ENCODE assay signal across 14 mouse cellular contexts in genomic region chr19:16959051-16959450, GRCm38 (mm10). TPM values are rescaled to one million over a fixed set of nuclear protein-coding genes. Genes with fewer than 3 reads are reported as not detected.
"Had no signal": no experiment of that assay in that cellular context is flagged by ENCODE, and none has a peak within 500 bp of the region (broad histone marks: within the 10 kb centered on the region; RNA-seq: fewer than 3 reads in every experiment).

No protein-coding gene starts in this region.

- DNase-seq: kidney, postnatal 36 days; layer of hippocampus, postnatal 36 days; liver, embryonic 13.5 days; lung, adult 2 months; lung, postnatal 14 days; lung, postnatal 4 days; midbrain, embryonic 14.5 days; right cerebral cortex, adult 18-20 months; right cerebral cortex, postnatal 14 days; spleen, adult 18-20 months; thymus, adult 18-20 months; thymus, postnatal 14 days; thymus, postnatal 4 days had no signal

RNA-seq across cellular contexts. Expression of gene Prune2, which starts 3.1 kb away (rescaled TPM):
- total RNA-seq: megakaryocyte-erythroid progenitor cell, adult 5-6 weeks had no signal
